Mouse (Mus musculus) erythroblast, embryonic 14.5 days (primary cell): Measurements from ENCODE around the gene Wfdc1.

Source experiments
- GATA1 ChIP-seq: IDR thresholded peaks from 2 replicates; pipeline ENCODE4 v1.6.1; 2012; ENCODE audit warnings: low read length, inconsistent platforms, mixed read lengths
- TAL1 ChIP-seq: IDR thresholded peaks from 3 replicates; pipeline ENCODE4 v1.6.1; 2012; ENCODE audit warnings: low read length, inconsistent platforms, mixed read lengths

DNA sequence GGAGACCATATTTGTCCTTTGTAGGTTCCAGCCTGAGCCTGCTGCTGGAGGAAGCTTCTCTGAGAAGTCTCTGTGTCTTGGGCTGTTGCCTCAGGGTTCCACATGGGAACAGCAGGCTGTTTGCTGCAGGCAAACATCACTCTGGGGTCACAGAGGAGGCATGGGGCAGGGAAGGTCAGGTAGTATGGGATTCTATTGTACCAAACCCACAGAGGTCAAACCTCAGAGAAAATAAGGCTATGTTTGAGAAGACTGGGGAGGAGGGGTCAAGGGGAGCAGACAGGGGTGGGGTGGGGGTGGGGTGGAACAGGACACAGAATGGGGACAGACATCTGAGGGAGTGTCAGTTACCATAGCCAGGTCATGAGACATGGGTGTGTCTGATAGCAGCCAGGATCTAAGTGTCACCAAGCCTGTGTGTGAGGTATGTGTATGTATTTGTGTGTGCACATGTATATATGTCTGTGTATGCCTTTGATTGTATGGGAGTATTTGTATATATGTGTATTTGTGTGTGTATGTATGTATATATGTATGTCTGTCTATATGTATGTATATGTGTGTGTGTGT, 50.6 kb downstream of the Wfdc1 start:
- TF ChIP-seq TAL1 (no peak), GATA1 (no peak)
